Mouse (Mus musculus): ENCODE results near the gene Onecut3.

Gene Onecut3

GRCm38 (mm10) chr10:80552364-80552763, 57.7 kb downstream of the Onecut3 start:
- no peak for DNase-seq (ENCODE audit: low spot score)

- DNase-seq (ENCODE audit: low spot score) = no peak
Observed at GRCm38 (mm10) chr10:80553575-80553974, 58.9 kb downstream of the Onecut3 start.

- no peak for DNase-seq (ENCODE audit: low spot score)
Observed at GRCm38 (mm10) chr10:80553997-80554396, 59.4 kb downstream of the Onecut3 start.

DNA sequence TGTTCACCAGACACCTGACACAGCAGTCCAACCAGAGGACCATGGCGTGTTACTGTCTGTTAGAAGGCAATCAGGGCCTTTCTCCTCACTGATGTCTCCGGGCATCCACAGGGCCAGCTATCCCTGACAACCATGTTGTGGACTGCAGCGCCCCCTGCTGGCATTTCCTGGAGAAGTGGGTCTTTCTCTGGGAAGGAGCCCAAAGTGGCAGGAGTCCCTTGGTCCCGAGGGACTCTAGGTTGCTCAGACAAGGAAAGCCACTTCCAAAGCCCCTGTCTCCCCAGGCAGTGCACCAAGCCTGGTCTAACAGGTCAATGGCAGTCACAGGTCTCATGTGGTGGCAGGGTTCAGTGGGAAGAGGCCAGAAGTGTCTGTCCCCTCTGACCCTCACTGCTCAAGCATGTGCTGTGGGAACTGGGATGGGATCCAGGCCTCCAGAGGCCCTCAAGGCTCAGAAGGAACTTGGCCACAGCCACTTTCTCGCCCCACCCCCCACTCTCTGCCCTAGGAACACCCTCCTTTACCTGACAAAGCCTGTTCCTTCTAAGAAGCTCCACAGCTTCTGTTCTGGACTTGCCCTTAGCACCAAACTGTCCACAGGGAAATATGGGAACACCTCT, 62.8 kb downstream of the Onecut3 start:
- DNase-seq (ENCODE audit: low spot score) = peak; percentile 69

DNA sequence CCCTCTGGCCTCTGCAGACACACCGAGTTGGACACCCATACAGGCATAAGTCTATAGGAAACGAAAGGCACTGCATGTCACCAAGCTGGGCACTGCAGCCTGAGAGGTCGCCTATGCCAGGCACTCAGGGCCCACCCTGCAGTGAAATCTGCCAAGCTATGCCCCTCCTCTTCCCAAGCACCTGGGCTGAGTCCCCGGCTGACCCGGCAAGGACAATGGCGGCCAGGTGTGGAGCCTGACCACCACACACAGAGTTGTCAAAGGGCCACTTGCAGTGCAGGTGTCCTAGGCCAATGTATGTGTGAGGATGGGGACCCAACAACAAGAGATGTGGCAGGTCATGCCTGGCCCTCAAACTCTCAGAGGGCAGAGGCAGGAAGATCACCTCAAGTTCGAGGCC, 64.8 kb downstream of the Onecut3 start:
- DNase-seq (ENCODE audit: low spot score) = no peak

- DNase-seq (ENCODE audit: low spot score) = no peak
Observed at GRCm38 (mm10) chr10:80560621-80561020, 66.0 kb downstream of the Onecut3 start.

DNA sequence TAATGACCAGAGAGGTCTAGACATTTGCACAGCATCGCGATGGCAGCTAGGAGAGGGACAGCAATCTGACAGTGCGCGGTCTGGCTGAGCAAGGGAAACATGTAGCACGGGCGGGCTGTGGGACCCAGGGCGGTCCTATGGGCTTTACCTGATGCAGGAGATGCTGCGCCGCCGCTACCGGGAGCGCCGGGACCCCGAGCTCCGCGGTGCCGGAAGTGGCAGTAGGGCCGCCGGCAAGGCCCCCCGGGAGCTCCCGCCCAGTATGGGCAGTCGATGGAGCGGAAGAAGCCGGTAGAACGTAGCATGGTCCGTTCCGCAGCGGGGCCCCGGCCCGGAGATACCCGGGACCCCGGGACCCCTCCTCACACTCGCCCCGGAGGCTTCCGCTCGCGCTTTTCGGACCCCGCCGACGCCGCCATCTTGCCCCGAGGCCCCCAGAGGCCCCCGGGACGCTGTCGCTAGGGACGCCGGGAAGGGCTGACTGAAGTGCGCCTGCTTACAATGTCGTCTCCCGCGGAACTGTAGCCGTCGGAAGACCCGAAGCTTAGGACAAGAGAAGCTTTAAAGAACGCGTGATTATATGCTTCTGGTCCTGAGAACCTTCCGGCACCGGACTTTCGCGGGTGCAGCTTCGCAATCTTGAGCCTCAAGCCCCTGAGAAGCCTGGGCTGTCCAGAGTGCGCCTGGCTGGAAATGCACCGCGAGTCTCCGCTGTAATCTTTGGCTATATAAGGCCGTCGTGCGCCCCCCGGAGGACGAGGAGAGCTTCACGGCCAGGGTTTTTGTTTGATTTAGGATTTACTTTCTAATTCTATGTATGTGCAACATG, 66.7 kb downstream of the Onecut3 start, which contains the start of gene Rexo1:
TSS of gene Rexo1 (minus strand) at position 445 of the 829 bp plus-strand sequence.
- DNase-seq (ENCODE audit: low spot score) = peak; percentile 91

GRCm38 (mm10) chr10:80566375-80567092, 71.9 kb downstream of the Onecut3 start:
- peak; percentile 85 for DNase-seq (ENCODE audit: low spot score)

All from urinary bladder, postnatal 25 days (tissue).